Mouse (Mus musculus): Measurements from ENCODE around the gene Proser2. TPM values are rescaled to one million over a fixed set of nuclear protein-coding genes. Genes with fewer than 3 reads are reported as not detected.

The Proser2 gene
- polyA plus RNA-seq, 1 experiment from 2014 or later = 8.8 TPM

- Histone ChIP-seq H3K9ac (no peak overlapping the region), H3K27ac (no peak overlapping the region), H3K36me3 (peaks cover 21% of the 10 kb centered on the region), H3K4me1 (no peaks in the 10 kb centered on the region), H3K9me3 (no peaks in the 10 kb centered on the region), H3K4me2 (replicated peaks) (no peak overlapping the region), H3K4me3 (no peak overlapping the region), H3K27me3 (no peaks in the 10 kb centered on the region)
- 78% methylated on average over 10 of the region's 10 CpGs for WGBS
- ATAC-seq (ENCODE audit: low FRiP score, low read depth) = no peak
Observed at GRCm38 (mm10) chr2:6060071-6060804, 69.8 kb downstream of the Proser2 start.

GRCm38 (mm10) chr2:6059291-6059690 lies 70.7 kb downstream of the Proser2 start:
- Histone ChIP-seq H3K4me3 (no peak overlapping the region), H3K36me3 (peaks cover 29% of the 10 kb centered on the region), H3K9ac (no peak overlapping the region), H3K27ac (no peak overlapping the region; the same call in 1 of the 2 replicates), H3K4me2 (replicated peaks) (no peak overlapping the region), H3K4me1 (no peaks in the 10 kb centered on the region), H3K9me3 (no peaks in the 10 kb centered on the region), H3K27me3 (no peaks in the 10 kb centered on the region)
- 83% methylated on average over 2 of the region's 2 CpGs for WGBS
- no peak for ATAC-seq (ENCODE audit: low FRiP score, low read depth)

- H3K4me3 ChIP-seq = no peak overlapping the region
- H3K9me3 ChIP-seq = no peaks in the 10 kb centered on the region
- WGBS = 96% methylated on average over 3 of the region's 3 CpGs
- no peaks in the 10 kb centered on the region for H3K27me3 ChIP-seq
- ATAC-seq (ENCODE audit: low FRiP score, low read depth) = no peak
- no peaks in the 10 kb centered on the region for H3K4me1 ChIP-seq
- peaks cover 48% of the 10 kb centered on the region for H3K36me3 ChIP-seq
- no peak overlapping the region for H3K4me2 ChIP-seq (replicated peaks)
- no peak overlapping the region for H3K27ac ChIP-seq
- H3K9ac ChIP-seq = no peak overlapping the region
Observed at GRCm38 (mm10) chr2:6056518-6056917, 73.5 kb downstream of the Proser2 start.

GRCm38 (mm10) chr2:6055466-6055865 lies 74.5 kb downstream of the Proser2 start:
- no peak overlapping the region for H3K4me3 ChIP-seq
- 94% methylated on average over 11 of the region's 11 CpGs for WGBS
- no peak for ATAC-seq (ENCODE audit: low FRiP score, low read depth)
- no peak overlapping the region for H3K27ac ChIP-seq
- no peaks in the 10 kb centered on the region for H3K27me3 ChIP-seq
- H3K36me3 ChIP-seq = peaks cover 59% of the 10 kb centered on the region
- no peaks in the 10 kb centered on the region for H3K9me3 ChIP-seq
- H3K4me1 ChIP-seq = no peaks in the 10 kb centered on the region
- H3K4me2 ChIP-seq (replicated peaks) = no peak overlapping the region
- no peak overlapping the region for H3K9ac ChIP-seq

GRCm38 (mm10) chr2:6049018-6049417 lies 81.0 kb downstream of the Proser2 start:
- no peaks in the 10 kb centered on the region for H3K27me3 ChIP-seq
- no peak overlapping the region for H3K9ac ChIP-seq
- no peaks in the 10 kb centered on the region for H3K4me1 ChIP-seq
- no peak overlapping the region for H3K27ac ChIP-seq
- peaks cover 65% of the 10 kb centered on the region for H3K36me3 ChIP-seq
- 88% methylated on average over 3 of the region's 3 CpGs for WGBS
- no peak overlapping the region for H3K4me3 ChIP-seq
- no peak overlapping the region for H3K4me2 ChIP-seq (replicated peaks)
- no peak for ATAC-seq (ENCODE audit: low FRiP score, low read depth)
- no peaks in the 10 kb centered on the region for H3K9me3 ChIP-seq

- Histone ChIP-seq H3K9ac (no peak overlapping the region), H3K9me3 (no peaks in the 10 kb centered on the region), H3K27me3 (no peaks in the 10 kb centered on the region), H3K4me3 (no peak overlapping the region), H3K4me2 (replicated peaks) (no peak overlapping the region), H3K27ac (no peak overlapping the region), H3K36me3 (peaks cover 66% of the 10 kb centered on the region), H3K4me1 (no peaks in the 10 kb centered on the region)
- no peak for ATAC-seq (ENCODE audit: low FRiP score, low read depth)
- WGBS = 83% methylated on average over 4 of the region's 4 CpGs
Observed at GRCm38 (mm10) chr2:6048570-6048969, 81.4 kb downstream of the Proser2 start.

Other genes starting within 250 kb of the Proser2 start
- gene Sec61a2, start 234.8 kb downstream of the Proser2 start, polyA plus RNA-seq (2015; fragmentation: Nextera tagmentation; extraction: Ambion mirVana) = 115 and 119 TPM in 2 replicates
- gene Dhtkd1, start 187.4 kb downstream of the Proser2 start, polyA plus RNA-seq (2015; fragmentation: Nextera tagmentation; extraction: Ambion mirVana) = 4.0 and 5.6 TPM in 2 replicates
- gene Upf2, start 178.7 kb downstream of the Proser2 start, polyA plus RNA-seq (2015; fragmentation: Nextera tagmentation; extraction: Ambion mirVana) = 12.1 and 12.5 TPM in 2 replicates
- gene Echdc3, start 82.8 kb upstream of the Proser2 start, polyA plus RNA-seq (2015; fragmentation: Nextera tagmentation; extraction: Ambion mirVana) = 4.3 and 5.4 TPM in 2 replicates
- 7.4 and 8.6 TPM in 2 replicates for gene Usp6nl, start 192.5 kb upstream of the Proser2 start, polyA plus RNA-seq (2015; fragmentation: Nextera tagmentation; extraction: Ambion mirVana)